Mouse (Mus musculus): ENCODE data around the gene Ceacam16. TPM values are rescaled to one million over a fixed set of nuclear protein-coding genes. Genes with fewer than 3 reads are reported as not detected.

Ceacam16 gene
- polyA plus RNA-seq, 1 experiment = 1.3 TPM

DNA sequence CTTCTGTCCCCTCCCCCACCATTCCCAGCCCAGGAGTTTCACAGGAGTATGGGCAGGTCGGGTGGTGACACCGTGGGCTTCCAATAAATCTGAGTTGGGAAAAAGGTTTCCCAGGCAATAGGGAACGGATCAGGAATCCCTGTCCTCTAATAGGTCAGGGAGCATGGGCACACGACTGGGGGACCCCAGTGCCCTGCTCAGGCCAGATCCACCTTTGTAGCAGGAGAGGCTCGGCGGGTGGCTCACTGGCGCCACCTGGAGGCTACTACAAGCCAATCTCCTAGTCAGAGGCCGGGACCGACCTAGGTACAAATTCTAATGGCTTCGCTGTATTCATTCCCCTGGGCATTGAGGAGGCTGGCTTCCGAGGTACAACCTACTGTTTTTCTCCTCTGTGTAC, 17.5 kb downstream of the Ceacam16 start:
- Histone ChIP-seq H3K4me1 (ENCODE audit: control insufficient read depth, insufficient read depth, insufficient read length, low read length) (peaks cover 23% of the 10 kb centered on the region; the same call in 1 of the 2 replicates), H3K27me3 (ENCODE audit: control insufficient read depth, insufficient read depth, low read length) (no peaks in the 10 kb centered on the region), H3K36me3 (ENCODE audit: control insufficient read depth, insufficient read depth, low read length) (no peaks in the 10 kb centered on the region), H3K27ac (ENCODE audit: insufficient read depth, low read depth, low read length) (peak overlapping the region; percentile 97), H3K4me3 (ENCODE audit: low read depth, low read length) (peak overlapping the region; percentile 14)
- WGBS = 3% methylated on average over 11 of the region's 11 CpGs
- TF ChIP-seq CTCF (IDR thresholded peaks at IDR 0.05; ENCODE audit: extremely low read depth, insufficient read length, insufficient replicate concordance, low read depth, low read length) (peak; percentile 91), POLR2A (IDR thresholded peaks at IDR 0.05; ENCODE audit: low read depth, low read length) (no peak)

DNA sequence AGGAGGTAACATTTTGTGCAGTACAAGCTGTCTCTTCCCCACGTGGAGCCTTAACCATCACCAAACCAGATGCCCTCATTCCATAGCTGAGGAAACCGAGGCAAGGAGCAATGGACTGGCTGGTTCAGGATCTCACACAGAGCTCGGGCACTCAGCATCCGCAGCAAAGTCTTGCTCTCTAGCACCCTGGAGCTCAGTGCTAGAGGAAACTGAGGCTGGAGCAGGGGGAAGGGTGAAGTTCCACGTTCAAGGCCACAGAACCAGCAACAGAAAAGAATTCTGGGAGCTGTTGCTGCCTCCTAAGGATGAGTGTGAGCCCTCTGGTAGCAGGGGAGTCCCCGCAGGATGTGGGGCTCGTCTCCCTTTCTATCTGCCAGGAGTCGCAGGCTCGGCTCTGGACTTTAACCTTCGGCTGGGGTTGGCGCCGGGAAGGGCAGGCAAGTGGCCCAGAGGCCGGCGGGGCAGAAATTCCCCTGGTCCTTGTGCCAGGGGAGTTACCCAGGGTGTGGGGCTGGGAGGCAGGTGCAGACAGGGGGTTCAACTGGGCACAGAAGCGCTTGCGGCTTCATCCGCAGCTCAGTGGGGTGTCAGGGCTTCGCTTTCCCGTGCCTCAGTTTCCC, 18.1 kb downstream of the Ceacam16 start:
- Histone ChIP-seq H3K36me3 (ENCODE audit: control insufficient read depth, insufficient read depth, low read length) (no peaks in the 10 kb centered on the region), H3K27ac (ENCODE audit: insufficient read depth, low read depth, low read length) (peak overlapping the region; percentile 97), H3K27me3 (ENCODE audit: control insufficient read depth, insufficient read depth, low read length) (no peaks in the 10 kb centered on the region), H3K4me3 (ENCODE audit: low read depth, low read length) (peak overlapping the region; percentile 36), H3K4me1 (ENCODE audit: control insufficient read depth, insufficient read depth, insufficient read length, low read length) (peaks cover 23% of the 10 kb centered on the region; the same call in 1 of the 2 replicates)
- TF ChIP-seq POLR2A (IDR thresholded peaks at IDR 0.05; ENCODE audit: low read depth, low read length) = peak; percentile 55; the same call in 1 of the 2 replicates
- TF ChIP-seq CTCF (IDR thresholded peaks at IDR 0.05; ENCODE audit: extremely low read depth, insufficient read length, insufficient replicate concordance, low read depth, low read length) = no peak
- WGBS = 15% methylated on average over 19 of the region's 19 CpGs

DNA sequence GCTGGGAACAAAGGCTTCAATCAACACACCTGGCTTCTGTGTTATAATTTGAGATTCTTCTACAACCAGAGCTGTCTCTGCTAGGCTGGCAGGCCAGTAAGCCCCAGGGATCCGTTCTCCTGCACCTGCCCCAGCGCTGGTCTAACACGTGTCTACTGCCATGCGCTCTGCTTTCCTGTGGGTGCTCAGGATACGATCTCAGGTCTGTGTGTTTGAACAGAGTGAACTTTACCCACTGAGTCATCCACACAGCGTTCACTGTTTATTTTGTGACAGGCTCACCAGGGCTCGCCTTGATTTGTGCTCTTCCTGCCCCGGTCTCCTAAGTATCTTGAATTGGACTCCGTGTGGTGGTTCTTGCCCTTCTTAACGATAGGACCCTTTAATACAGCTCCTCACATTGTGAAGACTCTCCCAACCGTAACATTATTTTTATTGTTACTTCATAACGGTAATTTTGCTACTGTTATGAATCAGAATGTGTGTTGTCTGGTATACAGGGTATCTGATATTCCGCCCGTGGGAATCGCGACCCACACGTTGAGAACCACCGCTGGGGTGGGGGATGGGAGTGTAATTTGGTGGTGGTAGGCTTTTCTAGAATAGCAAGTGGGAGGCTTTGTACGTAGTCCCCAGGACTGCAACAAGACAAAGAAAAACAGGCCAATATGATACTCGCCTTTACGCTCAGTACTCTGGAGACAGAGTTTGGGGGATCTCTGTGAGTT, 19.2 kb downstream of the Ceacam16 start:
- Histone ChIP-seq H3K36me3 (ENCODE audit: control insufficient read depth, insufficient read depth, low read length) (no peaks in the 10 kb centered on the region), H3K27ac (ENCODE audit: insufficient read depth, low read depth, low read length) (peak overlapping the region; percentile 97), H3K4me3 (ENCODE audit: low read depth, low read length) (no peak overlapping the region), H3K27me3 (ENCODE audit: control insufficient read depth, insufficient read depth, low read length) (no peaks in the 10 kb centered on the region), H3K4me1 (ENCODE audit: control insufficient read depth, insufficient read depth, insufficient read length, low read length) (peaks cover 25% of the 10 kb centered on the region; the same call in 1 of the 2 replicates)
- 31% methylated on average over 21 of the region's 21 CpGs for WGBS
- TF ChIP-seq CTCF (IDR thresholded peaks at IDR 0.05; ENCODE audit: extremely low read depth, insufficient read length, insufficient replicate concordance, low read depth, low read length) (no peak), POLR2A (IDR thresholded peaks at IDR 0.05; ENCODE audit: low read depth, low read length) (no peak)

DNA sequence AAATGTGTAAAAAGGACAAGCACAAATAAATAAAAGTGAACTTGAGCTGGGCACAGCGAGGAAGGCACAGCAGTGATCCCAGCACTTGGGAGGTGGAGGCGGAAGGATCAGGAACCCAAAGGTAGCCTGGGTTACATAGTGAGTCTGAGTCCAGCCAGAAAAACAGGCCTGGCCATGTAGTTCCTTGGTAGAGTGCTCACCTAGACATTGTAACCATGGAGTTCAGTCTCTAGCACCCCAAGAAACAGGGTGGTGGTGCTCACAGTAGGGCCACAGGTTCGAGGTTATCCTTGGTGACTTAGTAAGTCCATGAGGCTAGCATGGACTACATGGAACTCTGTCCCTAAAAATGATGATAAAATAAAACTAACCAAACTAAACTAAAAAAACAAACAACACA, 20.2 kb downstream of the Ceacam16 start:
- Histone ChIP-seq H3K4me1 (ENCODE audit: control insufficient read depth, insufficient read depth, insufficient read length, low read length) (peaks cover 31% of the 10 kb centered on the region; the same call in 1 of the 2 replicates), H3K27me3 (ENCODE audit: control insufficient read depth, insufficient read depth, low read length) (no peaks in the 10 kb centered on the region), H3K4me3 (ENCODE audit: low read depth, low read length) (no peak overlapping the region), H3K27ac (ENCODE audit: insufficient read depth, low read depth, low read length) (peak overlapping the region; percentile 94), H3K36me3 (ENCODE audit: control insufficient read depth, insufficient read depth, low read length) (no peaks in the 10 kb centered on the region)
- WGBS = 81% methylated on average over 3 of the region's 3 CpGs
- TF ChIP-seq CTCF (IDR thresholded peaks at IDR 0.05; ENCODE audit: extremely low read depth, insufficient read length, insufficient replicate concordance, low read depth, low read length) = no peak
- TF ChIP-seq POLR2A (IDR thresholded peaks at IDR 0.05; ENCODE audit: low read depth, low read length) = no peak

DNA sequence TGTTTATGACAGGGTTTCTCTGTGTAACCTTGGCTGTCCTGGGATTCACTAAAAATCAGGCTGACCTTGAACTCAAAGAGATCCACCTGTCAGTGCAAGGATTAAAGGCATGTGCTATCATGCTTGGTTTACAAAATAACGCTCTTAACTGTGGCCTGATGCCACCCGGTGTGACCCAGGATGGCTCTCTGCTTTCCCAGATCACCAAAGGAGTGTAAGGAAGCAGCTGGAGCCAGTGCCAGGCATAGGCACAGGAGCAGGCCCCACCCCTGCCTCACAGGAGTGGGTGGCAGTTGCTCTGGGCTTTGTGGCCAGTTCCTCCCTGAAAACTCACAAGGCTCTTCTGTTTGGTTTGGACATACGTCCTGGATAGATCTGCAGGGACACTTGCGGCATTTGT, 20.7 kb downstream of the Ceacam16 start:
- Histone ChIP-seq H3K36me3 (ENCODE audit: control insufficient read depth, insufficient read depth, low read length) (no peaks in the 10 kb centered on the region), H3K4me1 (ENCODE audit: control insufficient read depth, insufficient read depth, insufficient read length, low read length) (peaks cover 32% of the 10 kb centered on the region; the same call in 1 of the 2 replicates), H3K27me3 (ENCODE audit: control insufficient read depth, insufficient read depth, low read length) (no peaks in the 10 kb centered on the region), H3K4me3 (ENCODE audit: low read depth, low read length) (no peak overlapping the region), H3K27ac (ENCODE audit: insufficient read depth, low read depth, low read length) (peak overlapping the region; percentile 94)
- TF ChIP-seq POLR2A (IDR thresholded peaks at IDR 0.05; ENCODE audit: low read depth, low read length) (no peak), CTCF (IDR thresholded peaks at IDR 0.05; ENCODE audit: extremely low read depth, insufficient read length, insufficient replicate concordance, low read depth, low read length) (no peak)
- 23% methylated on average over 4 of the region's 4 CpGs for WGBS

DNA sequence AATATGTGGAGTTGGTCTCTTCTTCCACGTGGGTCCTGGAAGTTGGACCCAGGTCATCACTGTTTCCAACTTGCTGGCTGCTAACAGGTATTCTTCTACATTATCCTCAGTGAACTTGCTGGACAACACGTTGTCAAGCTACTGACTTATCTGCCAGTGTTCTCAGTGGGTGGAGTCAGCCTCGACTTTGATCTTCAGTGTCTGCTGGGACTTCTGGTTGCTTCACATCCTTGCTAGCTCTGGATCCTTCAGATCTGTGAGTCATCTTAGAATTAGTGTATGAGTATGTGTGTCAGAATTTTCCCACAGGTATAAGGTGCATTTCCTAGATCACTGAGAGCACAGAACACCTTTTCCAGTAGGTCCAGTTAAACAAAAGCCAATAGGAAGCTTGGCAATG, 24.3 kb downstream of the Ceacam16 start:
- H3K27ac ChIP-seq (ENCODE audit: insufficient read depth, low read depth, low read length) = peak overlapping the region; percentile 90
- no peak overlapping the region for H3K4me3 ChIP-seq (ENCODE audit: low read depth, low read length)
- TF ChIP-seq POLR2A (IDR thresholded peaks at IDR 0.05; ENCODE audit: low read depth, low read length) (no peak), CTCF (IDR thresholded peaks at IDR 0.05; ENCODE audit: extremely low read depth, insufficient read length, insufficient replicate concordance, low read depth, low read length) (no peak)
- no peaks in the 10 kb centered on the region for H3K36me3 ChIP-seq (ENCODE audit: control insufficient read depth, insufficient read depth, low read length)
- no peaks in the 10 kb centered on the region for H3K27me3 ChIP-seq (ENCODE audit: control insufficient read depth, insufficient read depth, low read length)
- 13% methylated on average over 3 of the region's 3 CpGs for WGBS
- H3K4me1 ChIP-seq (ENCODE audit: control insufficient read depth, insufficient read depth, insufficient read length, low read length) = peaks cover 33% of the 10 kb centered on the region

DNA sequence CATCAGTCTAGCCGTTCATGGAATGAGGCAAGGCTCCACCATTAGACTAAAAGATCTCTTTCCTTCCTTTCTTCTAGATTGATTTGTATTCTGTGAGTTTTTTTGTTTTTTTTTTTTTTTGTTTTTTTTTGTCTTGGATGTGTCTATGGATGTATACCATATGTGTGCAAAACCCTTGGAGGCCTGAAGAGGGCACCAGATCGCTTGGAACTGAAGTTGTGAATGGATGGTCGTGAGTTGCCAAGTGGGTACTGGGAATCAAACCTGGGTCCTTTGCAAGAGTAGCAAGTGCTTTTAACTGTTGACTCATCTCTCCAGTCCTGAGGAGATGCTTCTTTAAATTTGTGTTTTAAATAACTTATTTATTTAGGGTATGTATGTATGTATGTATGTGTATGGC, 27.0 kb downstream of the Ceacam16 start:
- Histone ChIP-seq H3K4me3 (ENCODE audit: low read depth, low read length) (no peak overlapping the region), H3K36me3 (ENCODE audit: control insufficient read depth, insufficient read depth, low read length) (no peaks in the 10 kb centered on the region), H3K27me3 (ENCODE audit: control insufficient read depth, insufficient read depth, low read length) (no peaks in the 10 kb centered on the region), H3K4me1 (ENCODE audit: control insufficient read depth, insufficient read depth, insufficient read length, low read length) (peaks cover 40% of the 10 kb centered on the region), H3K27ac (ENCODE audit: insufficient read depth, low read depth, low read length) (no peak overlapping the region)
- 77% methylated on average over 3 of the region's 3 CpGs for WGBS
- TF ChIP-seq CTCF (IDR thresholded peaks at IDR 0.05; ENCODE audit: extremely low read depth, insufficient read length, insufficient replicate concordance, low read depth, low read length) = peak; percentile 18; the same call in 1 of the 2 replicates
- no peak for TF ChIP-seq POLR2A (IDR thresholded peaks at IDR 0.05; ENCODE audit: low read depth, low read length)
